Mouse (Mus musculus) monocyte, adult 2 months (primary cell): ENCODE data around the gene Lrrc26.
"Not testable (repeated sequence)": the region's sequence is repeated elsewhere in the genome, so short reads cannot be mapped to it uniquely, and the experiment has no call there.

ENCODE experiments used
- DNase-seq, 2 experiments: peaks; one replicate each; pipeline ENCODE4 v3.0.0; 2022; ENCODE audit warnings: low spot score in 2 of 2, low read depth in 1 of 2

Gene Lrrc26

GRCm38 (mm10) chr2:25289651-25290050, at the start of gene Lrrc26:
TSS of gene Lrrc26 (plus strand) at chr2:25289915.
- no peak for DNase-seq

- DNase-seq, result no peak
Observed at GRCm38 (mm10) chr2:25240310-25240709, 49.4 kb upstream of the Lrrc26 start.

DNA sequence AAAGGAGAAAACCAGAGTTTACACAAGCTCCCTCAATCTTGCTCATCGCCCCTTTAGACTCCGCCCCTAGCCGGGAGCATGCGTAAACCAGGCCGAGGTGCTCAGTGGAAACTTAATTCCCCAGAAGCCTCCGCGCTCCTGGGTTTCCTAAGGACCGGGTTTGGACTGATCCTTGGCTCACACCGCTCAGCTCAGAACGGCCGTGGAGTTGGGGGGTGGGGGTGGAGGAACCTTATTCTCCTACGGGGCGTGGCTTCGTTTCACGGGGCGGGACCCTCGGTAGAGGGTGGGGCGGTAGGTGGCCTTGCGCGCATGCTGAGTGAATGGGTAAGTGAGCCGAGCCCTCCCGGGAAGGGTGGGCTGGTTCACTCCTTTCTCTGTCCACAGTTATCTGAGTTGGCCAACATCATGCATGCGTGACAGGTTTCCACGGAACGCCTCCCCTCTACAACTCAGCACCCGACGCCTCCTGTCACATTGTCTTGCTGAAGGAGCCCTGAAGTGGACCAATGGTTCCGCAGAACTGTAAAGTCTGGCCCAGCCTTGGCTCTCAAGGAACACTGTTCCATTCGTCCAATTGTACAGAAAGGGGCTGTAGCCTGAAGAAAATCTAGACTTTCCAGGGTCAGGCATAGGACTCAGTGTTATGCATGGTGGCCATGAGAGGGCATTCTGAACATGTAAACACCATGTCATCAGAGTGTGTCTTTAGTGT, 48.8 kb upstream of the Lrrc26 start:
- DNase-seq, result no peak

GRCm38 (mm10) chr2:25241438-25241775, 48.3 kb upstream of the Lrrc26 start:
- no peak for DNase-seq

DNA sequence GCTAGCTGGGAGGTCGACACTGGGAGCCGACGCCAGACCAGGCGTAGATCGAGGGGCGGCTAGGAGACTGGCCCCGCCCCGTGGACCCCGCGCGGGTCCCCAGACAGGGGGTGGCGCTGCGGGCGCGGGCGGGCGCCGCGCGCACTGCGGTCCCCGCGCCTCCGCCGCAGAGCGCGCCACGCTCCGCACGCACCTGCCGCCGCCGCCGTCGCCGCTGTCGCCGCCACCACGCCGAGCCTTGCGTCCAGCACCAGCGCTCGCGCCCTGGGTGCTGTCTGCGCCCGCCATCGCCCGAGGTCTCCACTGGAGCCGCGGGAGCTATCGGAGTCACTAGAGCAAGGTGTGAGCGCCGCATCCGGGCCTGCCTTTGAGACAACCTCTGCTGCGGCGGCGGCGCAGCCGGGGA, 47.6 kb upstream of the Lrrc26 start, which contains the start of the genes Rnf208 and Cysrt1:
Rnf208 (plus strand) TSS at position 155 of the 406 bp plus-strand sequence.
Cysrt1 (minus strand) TSS at position 352 of the 406 bp plus-strand sequence.
- no peak for DNase-seq

GRCm38 (mm10) chr2:25243342-25243741, 46.4 kb upstream of the Lrrc26 start:
- no peak for DNase-seq

DNA sequence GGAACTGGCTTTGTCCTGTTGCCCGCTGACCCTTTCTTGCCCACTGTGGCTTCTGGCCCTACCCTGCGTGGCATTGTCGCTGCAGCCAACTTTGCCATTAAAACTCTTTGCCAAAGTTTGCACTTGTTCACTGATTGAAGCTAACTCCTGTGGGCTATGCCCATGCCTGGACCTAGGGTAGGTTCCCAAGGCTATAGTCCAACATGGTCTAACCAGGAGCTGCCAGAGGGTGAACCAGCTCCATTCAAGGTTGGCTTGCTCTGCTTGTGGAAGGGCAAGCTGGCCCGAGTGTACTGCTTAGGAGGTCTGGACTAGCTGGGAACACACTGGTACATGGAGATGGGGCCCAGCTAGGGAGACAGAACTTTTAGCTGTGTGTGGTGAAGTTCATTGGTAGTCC, 45.6 kb upstream of the Lrrc26 start:
- DNase-seq, result no peak

GRCm38 (mm10) chr2:25246183-25247072, 43.3 kb upstream of the Lrrc26 start, which contains the start of gene AL732309.1:
TSS of gene AL732309.1 (minus strand) at chr2:25246863.
- no peak for DNase-seq

- DNase-seq, result no peak
Observed at GRCm38 (mm10) chr2:25252331-25252730, 37.4 kb upstream of the Lrrc26 start.

DNA sequence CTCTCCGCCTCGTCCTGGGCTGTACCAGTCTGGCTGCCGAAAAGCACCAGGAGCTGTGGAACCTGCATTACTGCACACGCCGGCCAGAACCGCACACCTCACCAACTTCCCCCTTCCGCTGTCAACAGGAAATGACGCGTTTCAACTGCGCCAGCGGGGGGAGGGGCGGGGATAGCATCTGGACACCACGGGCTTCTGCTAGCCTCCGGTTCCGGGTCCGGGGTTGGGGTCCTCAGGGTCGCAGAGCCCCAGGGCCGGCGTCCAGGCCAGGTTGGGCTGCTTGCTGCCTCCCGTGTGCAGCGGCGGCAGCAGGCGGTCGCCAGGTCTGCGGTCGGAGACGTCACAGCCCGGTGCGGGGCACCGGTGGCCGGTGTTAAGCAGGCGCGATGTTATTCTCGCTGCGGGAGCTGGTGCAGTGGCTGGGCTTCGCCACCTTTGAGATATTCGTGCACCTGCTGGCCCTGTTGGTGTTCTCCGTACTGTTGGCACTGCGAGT, 34.4 kb upstream of the Lrrc26 start, which contains the start of gene Tmem203:
Tmem203 (plus strand) TSS at position 156 of the 496 bp plus-strand sequence.
- peak; percentile 63 to 77 for DNase-seq

- peak in 1 of 2 experiments; percentile 53 for DNase-seq
Observed at GRCm38 (mm10) chr2:25256443-25257109, 33.1 kb upstream of the Lrrc26 start.

- DNase-seq, result not testable (repeated sequence)
Observed at GRCm38 (mm10) chr2:25257250-25257649, 32.5 kb upstream of the Lrrc26 start.

DNA sequence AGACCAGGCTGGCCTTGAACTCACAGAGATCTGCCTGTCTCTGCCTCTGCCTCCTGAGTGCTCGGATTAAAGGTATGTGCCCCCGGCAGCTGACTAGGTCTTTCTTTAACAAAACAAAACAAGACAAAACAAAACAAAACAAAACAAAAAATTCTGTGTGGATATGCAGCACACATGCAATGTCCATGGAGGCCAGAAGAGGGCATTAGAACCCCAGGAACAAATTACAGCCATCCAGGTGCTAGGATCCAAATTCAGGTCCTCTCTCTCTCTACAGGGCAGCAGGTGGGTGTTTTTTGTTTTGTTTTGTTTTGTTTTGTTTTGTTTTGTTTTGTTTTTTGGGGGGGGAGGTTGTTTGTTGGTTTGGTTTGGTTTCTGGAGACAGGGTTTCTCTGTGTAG, 30.8 kb upstream of the Lrrc26 start:
- no peak for DNase-seq

- DNase-seq, result no peak
Observed at GRCm38 (mm10) chr2:25261870-25262269, 27.8 kb upstream of the Lrrc26 start.

- peak; percentile 78 to 84 for DNase-seq
Observed at GRCm38 (mm10) chr2:25262291-25262767, 27.4 kb upstream of the Lrrc26 start, which contains the start of gene Tprn. TSS of gene Tprn (plus strand) at chr2:25262618.

- peak in 1 of 2 experiments; percentile 26 for DNase-seq
Observed at GRCm38 (mm10) chr2:25262795-25263622, 26.7 kb upstream of the Lrrc26 start.

- no peak for DNase-seq
Observed at GRCm38 (mm10) chr2:25263623-25264285, 26.0 kb upstream of the Lrrc26 start.

DNA sequence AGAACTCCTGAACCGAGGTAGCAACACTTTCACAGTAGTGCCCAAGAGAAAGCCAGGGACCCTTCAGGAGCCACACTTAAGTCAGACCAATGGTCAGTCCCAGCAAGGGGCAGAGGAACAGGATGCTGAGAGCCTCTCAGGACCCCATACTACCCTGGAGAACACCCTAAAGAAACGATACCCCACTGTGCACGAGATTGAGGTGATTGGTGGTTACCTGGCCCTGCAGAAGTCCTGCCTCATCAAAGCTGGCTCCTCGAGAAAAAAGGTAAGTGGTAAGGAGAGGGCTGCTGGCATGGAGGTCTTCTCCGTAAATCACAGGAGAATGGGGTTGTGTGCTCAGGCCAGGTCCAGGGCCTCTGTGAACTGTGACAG, 25.4 kb upstream of the Lrrc26 start:
- no peak for DNase-seq

DNA sequence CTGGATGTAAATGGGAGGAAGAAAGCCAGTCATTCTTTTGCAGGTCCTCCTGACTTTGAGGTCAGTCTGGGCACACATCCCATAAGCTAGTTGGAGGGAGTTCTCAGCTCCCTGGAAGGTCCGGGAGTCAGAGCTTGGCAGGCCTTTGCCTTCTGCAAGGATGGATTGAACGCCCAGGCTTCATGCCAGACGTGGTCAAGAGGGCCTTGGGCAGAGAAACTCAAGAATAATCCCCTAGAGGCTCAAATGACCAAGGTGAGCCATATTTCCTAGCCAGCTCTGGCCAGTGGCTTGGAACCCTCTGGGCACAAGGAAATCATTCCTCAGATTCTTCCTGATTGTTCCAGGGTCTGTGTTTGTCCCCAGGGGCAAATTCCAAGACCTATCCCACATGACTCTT, 24.9 kb upstream of the Lrrc26 start:
- DNase-seq, result no peak
